Mouse (Mus musculus) lung, embryonic 16.5 days (tissue): ENCODE results near the gene Slc2a9. TPM values are rescaled to one million over a fixed set of nuclear protein-coding genes. Genes with fewer than 3 reads are reported as not detected.

Source experiments
- ATAC-seq: fragments of 200-750 bp; cut with Nextera tagmentation; 2 replicates; pipeline ENCODE4 v1.8.0; 2017; ENCODE audit warnings: low read depth, mild to moderate bottlenecking, moderate library complexity
- H3K27ac ChIP-seq: fragments of 300-500 bp; sonication (generic); 2 replicates; pipeline ENCODE4 v1.5.1; 2014; ENCODE audit warnings: mild to moderate bottlenecking, control low read depth, low read length
- H3K27me3 ChIP-seq: fragments of 300-500 bp; sonication (generic); 2 replicates; pipeline ENCODE4 v1.6.1; 2014; ENCODE audit warnings: low read depth, low read length, mixed read lengths; ENCODE audit not compliant: control insufficient read depth, insufficient read depth
- H3K36me3 ChIP-seq: fragments of 300-500 bp; sonication (generic); 2 replicates; pipeline ENCODE4 v1.6.1; 2014; ENCODE audit warnings: low read length; ENCODE audit not compliant: control insufficient read depth, insufficient read depth
- H3K4me1 ChIP-seq: fragments of 300-500 bp; sonication (generic); replicated peaks from 2 replicates; pipeline ENCODE4 v1.6.1; 2014; ENCODE audit warnings: low read length, mixed read lengths; ENCODE audit not compliant: control insufficient read depth, insufficient read depth
- H3K4me2 ChIP-seq: fragments of 300-500 bp; sonication (generic); 2 replicates; pipeline ENCODE4 v1.6.1; 2014; ENCODE audit warnings: low read depth, low read length, control low read depth
- H3K4me3 ChIP-seq: fragments of 300-500 bp; sonication (generic); 2 replicates; pipeline ENCODE4 v1.5.1; 2014; ENCODE audit warnings: mild to moderate bottlenecking, low read length, control low read depth
- H3K9ac ChIP-seq: fragments of 300-500 bp; sonication (generic); 2 replicates; pipeline ENCODE4 v1.6.1; 2014; ENCODE audit warnings: low read length, control low read depth
- H3K9me3 ChIP-seq: fragments of 300-500 bp; sonication (generic); 2 replicates; pipeline ENCODE4 v1.6.1; 2016; ENCODE audit warnings: low read length; ENCODE audit not compliant: control insufficient read depth
- WGBS: fragments of 180-500 bp; shearing (Covaris S2); extraction: QIAGEN DNeasy Blood & Tissue Kit; methylation state at CpG from one replicate; pipeline ENCODE4 v1.1.7; 2014; 5-methylcytosine and 5-hydroxymethylcytosine counted together
- polyA plus RNA-seq: library from polyadenylated mRNA; unstranded; fragments of >200 nt; fragmentation: Nextera tagmentation; extraction: Ambion mirVana; gene quantifications from 2 replicates; pipeline ENCODE4 v1.2.1, GENCODE M21; 2015

The Slc2a9 gene
- polyA plus RNA-seq, 1 experiment from 2014 or later = 1.2 TPM

DNA sequence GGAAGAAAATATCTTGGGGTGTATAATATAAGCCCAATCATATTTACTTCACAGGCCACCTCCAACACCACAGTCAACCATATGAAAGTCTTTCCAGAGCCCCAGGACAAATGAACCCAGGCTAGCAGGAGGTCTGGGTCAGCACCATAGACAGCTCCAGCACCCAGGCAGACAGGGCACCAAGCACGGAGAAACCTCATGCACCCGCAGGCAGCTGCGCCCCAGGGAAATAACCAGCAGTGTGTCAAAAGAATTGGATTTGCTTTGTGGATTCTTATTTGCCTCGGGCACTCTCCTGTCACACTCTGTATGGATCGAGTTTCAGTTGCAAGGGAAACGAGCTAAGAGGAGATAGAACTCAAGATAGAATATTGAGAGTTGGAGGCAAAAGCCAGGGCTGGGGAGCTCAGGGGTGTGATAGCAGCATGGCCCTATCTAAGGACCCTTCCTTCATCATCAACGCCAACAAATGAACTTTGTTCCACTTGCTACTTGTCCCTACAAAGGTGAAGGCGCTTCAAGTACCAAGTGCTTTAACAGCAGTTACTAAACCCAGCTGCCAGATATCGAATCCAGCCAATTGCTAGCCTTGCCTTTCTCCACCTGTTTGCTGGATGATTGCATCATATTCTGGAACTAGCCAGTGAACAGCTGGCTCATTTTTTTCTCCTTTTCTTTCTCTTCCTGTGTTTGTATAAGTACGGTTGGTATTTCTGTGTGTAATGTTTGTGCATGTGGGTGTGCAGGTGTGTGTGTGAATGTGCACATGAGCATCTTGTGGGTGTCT is 156.1 kb downstream of the Slc2a9 start:
- 30% methylated on average over 10 of the region's 10 CpGs for WGBS
- H3K27ac ChIP-seq = no peak overlapping the region
- H3K4me1 ChIP-seq = no peaks in the 10 kb centered on the region
- no peak for ATAC-seq
- no peaks in the 10 kb centered on the region for H3K9me3 ChIP-seq
- no peak overlapping the region for H3K9ac ChIP-seq
- H3K4me3 ChIP-seq = no peak overlapping the region
- no peaks in the 10 kb centered on the region for H3K36me3 ChIP-seq
- H3K4me2 ChIP-seq = no peak overlapping the region
- no peaks in the 10 kb centered on the region for H3K27me3 ChIP-seq

DNA sequence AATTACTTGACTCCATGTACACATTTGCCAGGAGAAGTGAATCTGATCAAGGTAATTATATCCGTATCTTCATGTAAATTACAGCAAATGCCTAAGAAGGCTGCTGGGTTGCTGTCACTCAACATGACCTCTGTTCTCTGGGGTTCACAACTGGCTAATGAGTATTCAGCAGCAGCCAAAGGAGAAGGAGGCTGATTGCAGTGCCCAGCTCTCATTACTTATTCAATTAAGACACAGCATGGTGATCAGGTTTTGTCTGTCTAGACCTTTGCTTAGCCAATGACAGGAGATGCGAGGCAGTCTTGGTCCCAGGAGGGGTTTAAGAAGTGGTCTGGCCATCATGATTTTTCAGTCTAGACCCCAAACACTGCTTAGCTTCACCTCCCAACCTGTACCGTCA is 159.8 kb downstream of the Slc2a9 start:
- H3K36me3 ChIP-seq = no peaks in the 10 kb centered on the region
- 81% methylated on average over 3 of the region's 3 CpGs for WGBS
- ATAC-seq = no peak
- H3K4me2 ChIP-seq = no peak overlapping the region
- H3K27ac ChIP-seq = no peak overlapping the region
- H3K4me3 ChIP-seq = no peak overlapping the region
- no peaks in the 10 kb centered on the region for H3K27me3 ChIP-seq
- H3K9ac ChIP-seq = no peak overlapping the region
- no peaks in the 10 kb centered on the region for H3K4me1 ChIP-seq
- no peaks in the 10 kb centered on the region for H3K9me3 ChIP-seq

DNA sequence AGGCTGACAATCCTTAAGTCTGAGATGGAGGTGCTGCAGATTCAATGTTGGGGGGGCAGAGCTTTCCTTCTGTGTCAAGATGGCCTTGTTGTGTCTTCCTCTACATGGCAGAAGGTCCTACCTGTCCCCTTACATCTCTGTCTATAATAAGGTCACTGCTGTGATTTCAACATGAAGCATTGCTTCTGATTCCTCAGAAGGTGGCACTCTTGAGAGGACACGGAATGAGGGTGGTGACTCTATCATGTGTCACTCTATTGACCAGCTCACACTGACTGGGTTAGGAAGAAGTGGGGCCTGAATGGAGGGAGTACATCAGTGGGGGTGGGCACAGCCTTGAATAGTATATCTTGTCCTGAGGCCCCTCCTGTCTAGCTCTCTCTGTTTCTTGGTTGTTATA is 168.4 kb downstream of the Slc2a9 start:
- 33% methylated on average over 1 of the region's 1 CpGs for WGBS

DNA sequence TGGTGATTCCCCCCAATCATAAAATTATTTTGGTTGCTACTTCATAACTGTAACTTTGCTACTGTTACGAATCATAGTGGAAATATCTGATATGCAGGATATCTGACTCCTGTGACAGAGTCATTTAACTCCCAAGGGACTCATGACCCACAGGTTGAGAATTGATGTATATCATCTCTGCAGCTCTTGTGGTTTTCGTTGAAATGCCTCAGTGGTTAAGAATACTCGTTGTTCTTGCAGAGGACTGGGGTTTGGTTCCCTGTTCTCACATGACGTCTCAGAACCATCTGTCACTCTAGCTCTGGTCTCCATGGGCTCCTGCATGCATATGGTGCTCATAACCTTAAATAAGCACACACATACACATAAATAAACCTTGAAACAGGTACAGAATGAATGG is 169.6 kb downstream of the Slc2a9 start:
- Histone ChIP-seq H3K9ac (no peak overlapping the region), H3K4me2 (no peak overlapping the region), H3K36me3 (no peaks in the 10 kb centered on the region), H3K27ac (no peak overlapping the region), H3K27me3 (no peaks in the 10 kb centered on the region), H3K4me1 (no peaks in the 10 kb centered on the region), H3K4me3 (no peak overlapping the region), H3K9me3 (no peaks in the 10 kb centered on the region)
- 67% methylated on average over 4 of the region's 4 CpGs for WGBS
- ATAC-seq = no peak

More for the DNA sequence above, 168.4 kb downstream of the Slc2a9 start:
- Histone ChIP-seq H3K27me3 (no peaks in the 10 kb centered on the region), H3K4me2 (no peak overlapping the region), H3K27ac (no peak overlapping the region), H3K4me3 (no peak overlapping the region), H3K4me1 (no peaks in the 10 kb centered on the region), H3K9ac (no peak overlapping the region), H3K9me3 (no peaks in the 10 kb centered on the region), H3K36me3 (no peaks in the 10 kb centered on the region)
- ATAC-seq = no peak

DNA sequence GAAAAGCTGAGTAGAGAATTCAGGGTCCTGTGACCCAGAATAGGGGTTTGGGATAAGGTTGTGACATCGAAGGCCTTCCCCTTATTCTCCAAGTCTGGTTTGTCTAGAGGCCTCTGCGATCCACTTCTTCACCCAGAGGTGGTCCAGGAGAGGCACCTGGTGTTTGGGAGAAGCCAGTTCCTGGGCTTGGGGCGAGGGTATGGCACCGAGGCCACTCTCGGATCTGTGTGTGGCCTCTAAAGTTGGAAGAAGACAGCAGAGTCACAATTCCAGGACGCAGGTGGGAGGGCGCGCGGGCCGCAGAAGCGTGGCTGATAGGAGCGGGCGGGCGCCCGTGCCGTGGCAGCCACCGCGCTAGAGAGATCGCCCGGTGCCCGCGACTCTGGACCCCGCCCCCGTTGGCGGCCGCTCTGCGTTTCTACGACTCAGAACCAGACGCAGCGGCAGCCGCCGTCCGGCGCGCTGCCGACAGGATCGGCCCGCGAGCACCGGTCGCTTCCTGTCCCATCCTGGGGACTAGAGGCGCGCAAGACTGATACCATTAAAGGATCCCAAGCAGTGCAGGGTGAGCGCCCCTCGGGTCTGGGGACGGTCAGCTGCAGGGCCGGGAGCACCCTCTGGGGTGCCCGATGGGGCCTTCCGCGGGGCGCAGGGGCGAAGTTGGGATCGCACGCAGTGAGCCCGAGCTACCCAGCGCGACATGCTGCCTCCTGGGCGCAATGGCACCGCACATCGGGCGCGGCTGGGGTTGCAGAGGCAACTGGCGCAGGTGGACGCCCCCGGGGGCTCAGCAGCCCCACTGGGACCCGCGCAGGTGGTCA is 183.8 kb downstream of the Slc2a9 start, which contains the start of gene Drd5:
Gene Drd5, plus strand, starts transcription at position 402 of the 821 bp plus-strand sequence.
- H3K9ac ChIP-seq = no peak within 1 kb of the TSS
- 2% methylated on average over 61 of the region's 67 CpGs for WGBS

GRCm38 (mm10) chr5:38309795-38310194 is 193.1 kb downstream of the Slc2a9 start:
- Histone ChIP-seq H3K4me1 (0 out of 2 replicates have a peak, but pooled peaks cover 2% of the 10 kb centered on the region), H3K9ac (no peak overlapping the region), H3K27me3 (peaks cover 4% of the 10 kb centered on the region), H3K36me3 (no peaks in the 10 kb centered on the region), H3K4me3 (no peak overlapping the region), H3K9me3 (no peaks in the 10 kb centered on the region), H3K27ac (no peak overlapping the region), H3K4me2 (no peak overlapping the region)
- WGBS = 45% methylated on average over 3 of the region's 3 CpGs
- ATAC-seq = no peak

More for the DNA sequence above, 183.8 kb downstream of the Slc2a9 start, which contains the start of gene Drd5:
- Histone ChIP-seq H3K9me3 (no peaks in the 10 kb centered on the region), H3K27me3 (peaks cover 33% of the 10 kb centered on the region), H3K4me1 (no peaks in the 10 kb centered on the region), H3K4me3 (peak within 1 kb of the TSS; percentile 30), H3K4me2 (peak within 1 kb of the TSS; percentile 44), H3K27ac (no peak within 1 kb of the TSS), H3K36me3 (no peaks in the 10 kb centered on the region)
- ATAC-seq = no peak

GRCm38 (mm10) chr5:38308873-38309272 is 194.1 kb downstream of the Slc2a9 start:
- no peak overlapping the region for H3K27ac ChIP-seq
- no peak overlapping the region for H3K9ac ChIP-seq
- WGBS = 39% methylated on average over 5 of the region's 5 CpGs
- no peaks in the 10 kb centered on the region for H3K9me3 ChIP-seq
- peaks cover 4% of the 10 kb centered on the region for H3K27me3 ChIP-seq
- 0 out of 2 replicates have a peak, but pooled peaks cover 2% of the 10 kb centered on the region for H3K4me1 ChIP-seq
- no peak overlapping the region for H3K4me3 ChIP-seq
- no peak overlapping the region for H3K4me2 ChIP-seq
- no peaks in the 10 kb centered on the region for H3K36me3 ChIP-seq
- ATAC-seq = peak; percentile 57

DNA sequence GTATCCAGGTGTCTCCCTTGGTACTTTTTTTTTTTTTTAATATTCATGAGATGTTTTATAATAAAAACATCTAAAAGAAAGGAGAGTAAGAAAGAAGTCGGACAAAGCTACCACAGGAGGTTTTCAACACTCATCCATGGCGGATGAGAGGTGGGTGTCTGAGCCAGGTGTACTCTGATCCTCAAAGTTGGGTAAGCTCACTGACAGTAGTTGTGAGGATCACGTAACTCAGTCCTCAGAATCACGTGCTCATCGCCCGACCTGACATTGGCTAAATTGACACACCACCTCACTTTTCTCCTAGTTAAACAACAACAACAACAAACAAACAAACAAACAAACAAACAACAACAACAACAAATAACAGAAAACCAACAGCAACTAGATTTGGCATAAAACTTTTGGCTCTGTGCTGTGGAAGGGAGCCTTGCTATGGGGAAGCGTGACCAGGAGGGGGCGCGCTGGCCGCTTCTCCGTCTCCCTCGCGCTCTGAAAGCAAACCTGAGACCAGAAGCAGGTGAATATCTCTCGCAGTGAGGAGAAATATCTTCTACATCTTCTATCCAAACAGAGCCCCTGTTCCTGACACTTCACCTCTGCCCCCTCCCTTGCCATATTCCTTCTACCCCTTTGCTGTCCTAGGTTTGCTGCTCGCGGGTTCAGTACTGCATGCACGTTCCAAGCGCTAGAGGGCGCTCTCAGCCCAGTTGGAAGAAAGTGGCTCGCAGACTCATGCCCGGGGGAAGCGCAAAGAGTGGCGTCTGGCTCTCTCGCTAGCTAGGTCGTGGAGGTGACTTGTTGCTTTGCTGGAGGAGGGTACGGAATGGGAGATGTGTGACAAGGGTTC is 195.5 kb downstream of the Slc2a9 start:
- Histone ChIP-seq H3K27me3 (peaks cover 4% of the 10 kb centered on the region), H3K27ac (no peak overlapping the region), H3K4me1 (0 out of 2 replicates have a peak, but pooled peaks cover 2% of the 10 kb centered on the region), H3K9ac (no peak overlapping the region), H3K36me3 (no peaks in the 10 kb centered on the region), H3K4me3 (peak overlapping the region; percentile 48), H3K9me3 (no peaks in the 10 kb centered on the region), H3K4me2 (peak overlapping the region; percentile 71)
- ATAC-seq = peak; percentile 73
- 9% methylated on average over 26 of the region's 26 CpGs for WGBS
